Mouse (Mus musculus): Measurements from ENCODE around the gene Ccdc191.

DNA sequence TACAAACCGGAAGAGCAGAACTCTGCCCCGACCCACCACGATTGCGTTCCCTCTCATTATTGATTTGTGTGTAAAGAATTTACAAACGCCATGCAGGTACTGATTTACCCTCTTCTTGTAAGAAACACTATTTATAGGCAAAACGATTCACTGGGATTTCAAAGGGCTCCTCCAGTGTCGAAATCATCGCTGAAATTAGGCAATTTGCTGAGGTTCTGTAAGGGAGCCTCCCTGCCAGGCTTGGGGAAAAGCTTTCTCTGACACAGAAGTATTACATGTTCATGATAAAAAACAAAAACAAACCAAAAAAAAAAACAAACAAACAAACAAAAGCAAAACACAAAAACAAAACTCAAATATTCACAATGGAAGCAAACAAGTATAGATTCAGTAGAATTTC lies 109.5 kb downstream of the Ccdc191 start:
- TF ChIP-seq CTCF (IDR thresholded peaks at IDR 0.05; ENCODE audit: control insufficient read depth, insufficient read depth, low read length) (no peak), POLR2A (IDR thresholded peaks at IDR 0.05; ENCODE audit: borderline replicate concordance, control insufficient read depth, low read depth, low read length) (no peak)

All from bone marrow, adult 2 months (tissue).